Mouse (Mus musculus) ES-Bruce4 (cell line): ENCODE data around the gene Cacng6.

Source experiments
- CTCF ChIP-seq: IDR thresholded peaks from one replicate; pipeline ENCODE4 v1.8.1; 2011; ENCODE audit warnings: low read depth, low read length
- EP300 ChIP-seq: IDR thresholded peaks from 2 replicates; pipeline ENCODE4 v1.6.1; 2011; ENCODE audit warnings: low read depth, low read length; ENCODE audit not compliant: insufficient read depth
- POLR2A ChIP-seq: IDR thresholded peaks from one replicate; pipeline ENCODE4 v1.8.1; 2011; ENCODE audit warnings: low read length; ENCODE audit not compliant: insufficient read depth

GRCm38 (mm10) chr7:3468614-3469013, 44.6 kb downstream of the Cacng6 start:
- TF ChIP-seq EP300 (no peak), CTCF (no peak), POLR2A (no peak)
